Mouse (Mus musculus): Measurements from ENCODE around the gene Nmi. TPM values are rescaled to one million over a fixed set of nuclear protein-coding genes. Genes with fewer than 3 reads are reported as not detected.
A peak's percentile ranks its signal among the peaks of the same experiment; 100 is the strongest.

Gene Nmi
- total and polyA plus RNA-seq, 3 experiments = 37.8 to 60.1 (median 51.9) TPM

- peak overlapping the region; percentile 61 to 73 (median 70) for H3K4me3 ChIP-seq (replicated peaks in 1 of 3; ENCODE audit: low read depth in 2 of 3, low read length in 2 of 3, poor library complexity in 1 of 3)
- H3K4me1 ChIP-seq (ENCODE audit: control insufficient read depth in 1 of 2, insufficient read depth in 2 of 2) = peaks cover 0 to 26% of the 10 kb centered on the region in 2 experiments; a peak in 3 of 4 replicates
- in situ Hi-C loops (cut with MboI; ENCODE audit: low pct_ligation_motif_present, low pct_unique_long_range_greater_than_20kb, low sequenced_read_pairs) (no loop called here), dilution Hi-C loops (cut with MboI; ENCODE audit: extremely low pct_ligation_motif_present, extremely low pct_unique_long_range_greater_than_20kb, low sequenced_read_pairs) (no loop called here)
- peak; percentile 84 for DNase-seq (ENCODE audit: extremely low read depth)
- H3K9me3 ChIP-seq (replicated peaks; ENCODE audit: low read length) = peaks cover 3% of the 10 kb centered on the region
- H3K36me3 ChIP-seq (replicated peaks in 1 of 2; ENCODE audit: control insufficient read depth in 1 of 2, insufficient read depth in 1 of 2, low read length in 1 of 2) = peaks cover 0 to 6% of the 10 kb centered on the region in 2 experiments
- H3K4me2 ChIP-seq (ENCODE audit: insufficient read depth, low read depth, poor library complexity, severe bottlenecking) = peak overlapping the region; percentile 87
- no peaks in the 10 kb centered on the region; the same call in 1 of the 2 replicates for H3K79me2 ChIP-seq (replicated peaks; ENCODE audit: control insufficient read depth, extremely low read depth, insufficient read depth, poor library complexity, severe bottlenecking)
- H3K9ac ChIP-seq (ENCODE audit: insufficient read depth, low read depth) = peak overlapping the region; percentile 90
- H3K27ac ChIP-seq (ENCODE audit: insufficient read depth, low read depth) = peak overlapping the region; percentile 59
- no peaks in the 10 kb centered on the region for H3K27me3 ChIP-seq (replicated peaks)
- TF ChIP-seq IRF4 (IDR thresholded peaks at IDR 0.05; ENCODE audit: low read depth, low read length) (peak; percentile 87), TCF12 (IDR thresholded peaks at IDR 0.05; ENCODE audit: low read depth, low read length) (peak; percentile 61; the same call in 1 of the 2 replicates), MAX (IDR thresholded peaks at IDR 0.05; ENCODE audit: low read length) (peak; percentile 91), BHLHE40 (IDR thresholded peaks at IDR 0.05; ENCODE audit: low read depth, low read length) (no peak), RAD21 (IDR thresholded peaks at IDR 0.05; ENCODE audit: low read depth, low read length) (no peak), SIN3A (IDR thresholded peaks at IDR 0.05; ENCODE audit: low read length) (no peak; the same call in 1 of the 2 replicates), MYC (IDR thresholded peaks at IDR 0.05; ENCODE audit: low read depth, low read length) (0 out of 2 replicates have a peak, but pooled peaks have one; percentile 43), UBTF (IDR thresholded peaks at IDR 0.05; ENCODE audit: low read depth, low read length) (no peak), JUND (conservative IDR thresholded peaks at IDR 0.05; ENCODE audit: low read depth, low read length) (no peak), SMC3 (IDR thresholded peaks at IDR 0.05; ENCODE audit: low read depth, low read length) (no peak), GABPA (IDR thresholded peaks at IDR 0.05; ENCODE audit: insufficient replicate concordance, low read depth, low read length) (no peak), MEF2A (IDR thresholded peaks at IDR 0.05; ENCODE audit: borderline replicate concordance, low read depth, low read length) (no peak), HCFC1 (IDR thresholded peaks at IDR 0.05; ENCODE audit: low read depth, low read length) (peak; percentile 53), ETS1 (conservative IDR thresholded peaks at IDR 0.05; ENCODE audit: low read depth, low read length) (peak; percentile 58; the same call in 1 of the 2 replicates), POLR2A (IDR thresholded peaks at IDR 0.05; ENCODE audit: low read depth, low read length) (peak; percentile 65), MAFK (IDR thresholded peaks at IDR 0.05; ENCODE audit: insufficient replicate concordance, low read length) (no peak), POLR2AphosphoS2 (IDR thresholded peaks at IDR 0.05; ENCODE audit: low read depth, low read length) (no peak), TBP (conservative IDR thresholded peaks at IDR 0.05; ENCODE audit: low read depth, low read length) (0 out of 2 replicates have a peak, but pooled peaks have one; percentile 58), JUN (IDR thresholded peaks at IDR 0.05; ENCODE audit: insufficient read depth, low read depth, low read length) (no peak), RCOR1 (conservative IDR thresholded peaks at IDR 0.05; ENCODE audit: low read depth, low read length) (no peak), ZKSCAN1 (IDR thresholded peaks at IDR 0.05; ENCODE audit: borderline replicate concordance, low read depth, low read length) (no peak), MXI1 (IDR thresholded peaks at IDR 0.05; ENCODE audit: low read depth, low read length) (peak; percentile 45; the same call in 1 of the 2 replicates), NRF1 (IDR thresholded peaks at IDR 0.05; ENCODE audit: low read depth, low read length) (peak; percentile 42; the same call in 1 of the 2 replicates), E2F4 (IDR thresholded peaks at IDR 0.05; ENCODE audit: insufficient replicate concordance, low read depth, low read length) (no peak), ELF1 (IDR thresholded peaks at IDR 0.05; ENCODE audit: low read depth, low read length) (peak; percentile 60; the same call in 1 of the 2 replicates), MAZ (IDR thresholded peaks at IDR 0.05; ENCODE audit: low read depth, low read length) (no peak), KAT2A (IDR thresholded peaks at IDR 0.05; ENCODE audit: insufficient replicate concordance, low read length) (no peak), NELFE (IDR thresholded peaks at IDR 0.05; ENCODE audit: low read depth, low read length) (peak; percentile 60; the same call in 1 of the 2 replicates), USF2 (conservative IDR thresholded peaks at IDR 0.05; ENCODE audit: low read depth, low read length) (0 out of 2 replicates have a peak, but pooled peaks have one; percentile 20)
These were observed 469 bp downstream of the Nmi start for GRCm38 (mm10) chr2:51972641-51973409.
